Mouse (Mus musculus) hindbrain, embryonic 16.5 days (tissue): ENCODE measurements around the gene Acbd5. TPM values are rescaled to one million over a fixed set of nuclear protein-coding genes. Genes with fewer than 3 reads are reported as not detected.
A peak's percentile ranks its signal among the peaks of the same experiment; 100 is the strongest.

ENCODE experiments used
- ATAC-seq: fragments of 200-750 bp; cut with Nextera tagmentation; 2 replicates; pipeline ENCODE4 v1.8.0; 2017; ENCODE audit warnings: moderate TSS enrichment, moderate library complexity
- H3K27ac ChIP-seq: fragments of 300-500 bp; sonication (generic); 2 replicates; pipeline ENCODE4 v1.5.1; 2014; ENCODE audit warnings: low read depth, mild to moderate bottlenecking, control low read depth, low read length, moderate library complexity
- H3K27me3 ChIP-seq: fragments of 300-500 bp; sonication (generic); replicated peaks from 2 replicates; pipeline ENCODE4 v1.6.1; 2014; ENCODE audit warnings: low read length; ENCODE audit not compliant: control insufficient read depth, insufficient read depth
- H3K36me3 ChIP-seq: fragments of 300-500 bp; sonication (generic); 2 replicates; pipeline ENCODE4 v1.6.1; 2014; ENCODE audit warnings: mild to moderate bottlenecking, low read length, moderate library complexity, mixed read lengths; ENCODE audit not compliant: control insufficient read depth, insufficient read depth
- H3K4me1 ChIP-seq: fragments of 300-500 bp; sonication (generic); 2 replicates; pipeline ENCODE4 v1.6.1; 2014; ENCODE audit warnings: low read depth, low read length; ENCODE audit not compliant: control insufficient read depth, insufficient read depth
- H3K4me2 ChIP-seq: fragments of 300-500 bp; sonication (generic); 2 replicates; pipeline ENCODE4 v1.6.1; 2014; ENCODE audit warnings: mild to moderate bottlenecking, low read length, control low read depth, moderate library complexity
- H3K4me3 ChIP-seq: fragments of 300-500 bp; sonication (generic); 2 replicates; pipeline ENCODE4 v1.5.1; 2014; ENCODE audit warnings: mild to moderate bottlenecking, low read length, control low read depth, moderate library complexity
- H3K9ac ChIP-seq: fragments of 300-500 bp; sonication (generic); 2 replicates; pipeline ENCODE4 v1.6.1; 2014; ENCODE audit warnings: low read depth, mild to moderate bottlenecking, control low read depth, low read length, moderate library complexity
- H3K9me3 ChIP-seq: fragments of 300-500 bp; sonication (generic); 2 replicates; pipeline ENCODE4 v1.6.1; 2014; ENCODE audit warnings: mild to moderate bottlenecking, low read length, moderate library complexity; ENCODE audit not compliant: control insufficient read depth
- WGBS: fragments of 180-500 bp; shearing (Covaris S2); extraction: QIAGEN DNeasy Blood & Tissue Kit; methylation state at CpG from one replicate; pipeline ENCODE4 v1.1.7; 2014; 5-methylcytosine and 5-hydroxymethylcytosine counted together
- polyA plus RNA-seq: library from polyadenylated mRNA; unstranded; fragments of >200 nt; fragmentation: Nextera tagmentation; extraction: Ambion mirVana; gene quantifications from 2 replicates; pipeline ENCODE4 v1.2.1, GENCODE M21; 2015

Acbd5 gene
- polyA plus RNA-seq, 1 experiment from 2014 or later = 79.7 TPM

DNA sequence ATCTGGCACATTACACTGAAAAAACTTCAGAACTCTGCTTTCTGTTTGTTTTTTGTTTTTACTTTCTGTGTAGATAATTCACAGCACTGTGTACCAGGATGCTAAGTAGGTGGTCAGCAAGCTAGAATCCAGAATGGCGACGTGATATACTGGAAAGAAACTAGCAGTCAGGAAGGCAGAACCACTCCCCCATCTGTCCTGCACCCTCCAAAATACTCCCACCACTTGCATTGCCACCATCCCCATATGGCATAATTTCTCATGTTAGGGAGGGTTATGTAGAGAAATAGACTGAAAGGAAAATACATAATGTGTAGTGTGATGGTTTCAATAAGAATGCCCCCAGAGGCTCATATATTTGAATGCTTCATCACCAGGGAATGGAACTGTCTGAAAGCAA lies 16.1 kb upstream of the Acbd5 start:
- Histone ChIP-seq H3K27ac (no peak overlapping the region), H3K9me3 (no peaks in the 10 kb centered on the region), H3K4me1 (no peaks in the 10 kb centered on the region), H3K4me2 (no peak overlapping the region), H3K4me3 (no peak overlapping the region), H3K9ac (no peak overlapping the region), H3K27me3 (no peaks in the 10 kb centered on the region), H3K36me3 (no peaks in the 10 kb centered on the region)
- ATAC-seq = no peak
- WGBS = 78% methylated on average over 2 of the region's 2 CpGs

DNA sequence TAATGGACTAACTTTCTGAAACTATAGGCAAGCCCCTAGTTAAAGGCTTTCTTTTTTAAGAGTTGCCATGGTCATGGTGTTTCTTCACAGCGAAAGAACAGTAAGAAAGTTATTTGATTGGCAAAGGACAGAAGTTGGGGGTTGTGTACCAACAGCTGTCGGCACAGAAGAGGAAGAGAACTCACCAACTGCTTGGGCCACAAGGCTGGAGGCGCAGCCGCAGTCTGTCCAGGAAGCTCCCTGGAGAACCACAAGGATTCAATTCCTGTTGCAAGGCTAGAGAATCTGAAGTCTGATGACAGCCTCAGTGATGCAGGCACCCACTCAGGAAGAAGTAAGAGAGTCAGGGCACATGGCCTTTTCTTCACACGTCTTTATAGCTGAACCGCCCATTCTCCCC lies 15.4 kb upstream of the Acbd5 start:
- H3K36me3 ChIP-seq = no peaks in the 10 kb centered on the region
- 72% methylated on average over 6 of the region's 6 CpGs for WGBS
- no peak for ATAC-seq

DNA sequence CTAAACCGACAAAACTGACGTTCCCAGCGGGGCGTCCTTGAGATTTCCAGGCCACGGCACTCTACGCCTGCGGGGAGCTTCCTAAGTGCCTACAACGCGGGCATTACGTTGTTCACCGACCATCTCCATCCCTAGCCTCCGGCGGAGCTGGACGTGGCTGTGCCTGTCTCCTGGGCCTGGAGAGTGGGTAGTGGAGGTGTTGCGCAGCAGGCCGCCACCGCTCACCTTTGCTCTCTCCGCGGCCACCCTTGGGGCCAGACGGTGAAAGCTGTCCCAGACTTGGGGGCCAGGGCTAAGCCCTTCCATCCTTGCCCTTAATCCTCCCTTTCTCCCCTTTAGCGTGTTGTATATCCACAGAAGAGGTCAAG lies 387 bp downstream of the Acbd5 start:
- H3K36me3 ChIP-seq = no peaks in the 10 kb centered on the region
- ATAC-seq = peak; percentile 75
- H3K9ac ChIP-seq = peak overlapping the region; percentile 95
- peak overlapping the region; percentile 76 for H3K4me3 ChIP-seq
- no peaks in the 10 kb centered on the region for H3K27me3 ChIP-seq
- no peaks in the 10 kb centered on the region for H3K9me3 ChIP-seq
- H3K27ac ChIP-seq = peak overlapping the region; percentile 96
- under 1% methylated on average over 21 of the region's 21 CpGs for WGBS
- H3K4me2 ChIP-seq = peak overlapping the region; percentile 99
- peaks cover 5% of the 10 kb centered on the region for H3K4me1 ChIP-seq

More for the DNA sequence above, 15.4 kb upstream of the Acbd5 start:
- Histone ChIP-seq H3K4me2 (no peak overlapping the region), H3K9ac (no peak overlapping the region), H3K4me1 (no peaks in the 10 kb centered on the region), H3K27me3 (no peaks in the 10 kb centered on the region), H3K9me3 (no peaks in the 10 kb centered on the region), H3K4me3 (no peak overlapping the region), H3K27ac (no peak overlapping the region)

DNA sequence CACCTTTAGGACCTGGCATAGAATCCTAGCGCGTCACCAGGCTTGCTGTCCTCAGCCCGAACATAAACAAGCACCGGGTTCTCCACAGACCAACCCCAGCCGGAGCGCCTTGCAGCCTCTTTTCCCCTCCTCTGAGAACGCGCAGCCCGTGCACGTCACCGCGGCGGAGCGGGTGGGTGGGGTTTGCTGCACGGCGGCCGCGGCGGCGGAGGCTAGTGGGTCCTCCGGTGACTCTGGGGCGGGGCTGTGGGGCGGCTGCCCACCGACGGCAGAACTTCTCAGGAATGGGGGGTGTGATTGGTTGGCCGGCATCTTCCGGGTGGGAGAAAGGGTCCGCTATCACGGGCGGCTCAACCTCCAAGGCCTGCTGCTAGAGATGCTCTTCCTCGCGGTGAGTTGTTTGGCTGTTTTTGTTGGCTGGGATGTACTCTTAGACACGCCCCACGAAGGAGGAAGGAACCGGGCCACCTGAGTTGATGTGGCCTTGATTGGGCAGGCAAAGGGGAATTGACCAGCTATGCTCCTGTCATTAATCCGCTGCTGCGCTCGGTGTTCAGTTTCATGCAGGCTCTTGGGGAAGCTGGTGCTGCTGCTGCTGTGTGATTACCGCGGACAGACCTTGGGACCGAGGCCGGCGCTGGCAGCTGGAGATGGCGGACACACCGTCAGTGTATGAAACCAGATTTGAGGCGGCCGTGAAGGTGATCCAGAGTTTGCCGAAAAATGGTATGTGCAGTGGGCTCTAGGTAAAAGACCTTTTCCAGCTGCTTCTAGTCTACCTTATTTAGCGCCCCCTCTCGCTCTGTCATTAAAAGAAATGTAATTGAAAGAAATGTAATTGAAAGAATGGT lies 1.2 kb downstream of the Acbd5 start:
- no peaks in the 10 kb centered on the region for H3K9me3 ChIP-seq
- under 1% methylated on average over 43 of the region's 50 CpGs for WGBS

DNA sequence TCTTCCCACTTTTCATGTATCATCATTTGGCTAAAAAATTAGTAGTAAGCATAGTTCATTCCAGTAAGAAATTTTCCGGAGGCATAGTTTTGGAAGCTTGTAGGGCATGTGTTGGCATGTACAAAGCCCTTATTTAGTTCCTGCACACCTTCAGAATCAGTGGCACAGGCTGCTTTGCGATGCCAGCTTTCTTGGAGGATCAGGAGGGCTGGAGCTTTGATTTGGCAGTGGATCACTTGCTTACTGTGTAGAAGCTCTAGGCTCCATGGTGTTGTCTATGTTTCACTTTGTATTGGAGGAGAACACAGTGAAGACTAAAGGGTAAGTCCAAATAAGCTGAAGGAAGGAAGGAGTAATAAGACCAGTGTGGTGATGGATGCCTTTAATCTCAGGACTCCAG lies 2.5 kb downstream of the Acbd5 start:
- Histone ChIP-seq H3K4me3 (no peak overlapping the region), H3K9ac (no peak overlapping the region), H3K27me3 (no peaks in the 10 kb centered on the region), H3K36me3 (peaks cover 3% of the 10 kb centered on the region; the same call in 1 of the 2 replicates), H3K4me1 (peaks cover 5% of the 10 kb centered on the region), H3K4me2 (no peak overlapping the region), H3K9me3 (no peaks in the 10 kb centered on the region), H3K27ac (no peak overlapping the region)
- ATAC-seq = no peak
- WGBS = 93% methylated on average over 2 of the region's 2 CpGs

More for the DNA sequence above, 1.2 kb downstream of the Acbd5 start:
- H3K36me3 ChIP-seq = no peaks in the 10 kb centered on the region
- no peaks in the 10 kb centered on the region for H3K27me3 ChIP-seq
- ATAC-seq = peak; percentile 92
- peak overlapping the region; percentile 96 for H3K27ac ChIP-seq
- H3K9ac ChIP-seq = peak overlapping the region; percentile 95
- H3K4me1 ChIP-seq = peaks cover 5% of the 10 kb centered on the region
- H3K4me2 ChIP-seq = peak overlapping the region; percentile 99
- H3K4me3 ChIP-seq = peak overlapping the region; percentile 76

- Histone ChIP-seq H3K36me3 (peaks cover 3% of the 10 kb centered on the region; the same call in 1 of the 2 replicates), H3K9ac (no peak overlapping the region), H3K4me2 (no peak overlapping the region), H3K4me1 (peaks cover 5% of the 10 kb centered on the region), H3K27me3 (no peaks in the 10 kb centered on the region), H3K27ac (no peak overlapping the region), H3K4me3 (no peak overlapping the region), H3K9me3 (no peaks in the 10 kb centered on the region)
- WGBS = 61% methylated on average over 1 of the region's 1 CpGs
- no peak for ATAC-seq
These were observed 3.4 kb downstream of the Acbd5 start for GRCm38 (mm10) chr2:23071406-23071805.

DNA sequence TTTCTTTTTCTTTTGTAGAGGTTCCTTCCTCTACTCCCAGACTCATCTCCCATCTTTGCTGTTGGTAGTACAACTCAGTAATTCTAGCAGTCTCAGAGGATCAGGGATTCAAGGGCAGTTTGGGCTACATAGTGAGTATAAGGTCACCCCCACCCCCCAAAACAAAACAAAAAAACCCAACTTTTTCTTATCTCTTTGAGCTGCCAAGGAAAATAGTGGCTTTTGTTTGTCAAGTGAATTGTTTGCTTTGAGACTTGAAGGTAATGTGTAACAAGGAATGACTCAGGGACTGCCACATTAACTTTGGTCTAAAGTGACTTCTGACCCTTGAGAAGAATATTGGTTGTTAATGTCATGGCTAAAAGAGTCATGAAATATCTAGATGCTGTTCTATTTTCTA lies 7.9 kb downstream of the Acbd5 start:
- Histone ChIP-seq H3K27me3 (no peaks in the 10 kb centered on the region), H3K9ac (no peak overlapping the region), H3K4me2 (no peak overlapping the region), H3K4me1 (no peaks in the 10 kb centered on the region; the same call in 1 of the 2 replicates), H3K36me3 (peaks cover 18% of the 10 kb centered on the region), H3K27ac (no peak overlapping the region), H3K4me3 (no peak overlapping the region), H3K9me3 (no peaks in the 10 kb centered on the region)
- ATAC-seq = no peak

DNA sequence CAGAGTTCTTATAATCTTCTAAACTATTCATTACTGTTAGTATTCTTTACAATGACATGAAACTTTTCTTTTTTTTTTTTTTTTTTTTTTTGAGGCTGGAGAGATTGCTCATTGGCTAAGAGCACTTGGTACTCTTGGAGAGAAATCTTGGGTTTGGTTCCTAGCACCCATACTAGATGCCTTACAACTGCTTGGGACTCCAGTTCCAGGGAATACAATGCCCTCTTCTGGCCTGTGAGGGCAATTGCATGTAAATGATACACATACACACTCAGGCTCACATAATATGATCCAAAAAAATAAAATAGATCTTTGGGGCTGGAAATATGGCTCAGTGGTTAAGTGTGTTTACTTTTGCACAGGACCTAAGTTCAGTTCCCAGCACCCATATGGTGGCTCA lies 8.8 kb downstream of the Acbd5 start:
- H3K4me2 ChIP-seq = no peak overlapping the region
- ATAC-seq = no peak
- no peak overlapping the region for H3K4me3 ChIP-seq
- peaks cover 18% of the 10 kb centered on the region for H3K36me3 ChIP-seq
- no peak overlapping the region for H3K9ac ChIP-seq
- H3K27ac ChIP-seq = no peak overlapping the region
- H3K4me1 ChIP-seq = no peaks in the 10 kb centered on the region
- no peaks in the 10 kb centered on the region for H3K9me3 ChIP-seq
- H3K27me3 ChIP-seq = no peaks in the 10 kb centered on the region

GRCm38 (mm10) chr2:23077693-23078092 lies 9.7 kb downstream of the Acbd5 start:
- Histone ChIP-seq H3K4me3 (no peak overlapping the region), H3K9ac (no peak overlapping the region), H3K36me3 (peaks cover 21% of the 10 kb centered on the region), H3K4me2 (no peak overlapping the region), H3K27ac (no peak overlapping the region), H3K9me3 (no peaks in the 10 kb centered on the region), H3K4me1 (no peaks in the 10 kb centered on the region), H3K27me3 (no peaks in the 10 kb centered on the region)
- no peak for ATAC-seq
- 90% methylated on average over 5 of the region's 5 CpGs for WGBS
